Mouse (Mus musculus): ENCODE data around the gene Sptb.
A peak's percentile ranks its signal among the peaks of the same experiment; 100 is the strongest.

Gene Sptb

GRCm38 (mm10) chr12:76604546-76604945 lies 105.8 kb downstream of the Sptb start:
- DNase-seq, result no peak

GRCm38 (mm10) chr12:76603779-76604178 lies 106.6 kb downstream of the Sptb start:
- DNase-seq, result no peak

GRCm38 (mm10) chr12:76598196-76598928 lies 112.0 kb downstream of the Sptb start:
- DNase-seq, result peak; percentile 70

GRCm38 (mm10) chr12:76597577-76598100 lies 112.7 kb downstream of the Sptb start:
- DNase-seq, result peak; percentile 68

- peak; percentile 82 for DNase-seq
Observed at GRCm38 (mm10) chr12:76596292-76597023, 113.9 kb downstream of the Sptb start.

- no peak for DNase-seq
Observed at GRCm38 (mm10) chr12:76595830-76596229, 114.5 kb downstream of the Sptb start.

GRCm38 (mm10) chr12:76594556-76594955 lies 115.8 kb downstream of the Sptb start:
- DNase-seq, result no peak

GRCm38 (mm10) chr12:76593839-76594322 lies 116.5 kb downstream of the Sptb start:
- DNase-seq, result peak; percentile 80

- no peak for DNase-seq
Observed at GRCm38 (mm10) chr12:76593254-76593653, 117.1 kb downstream of the Sptb start.

GRCm38 (mm10) chr12:76592213-76592612 lies 118.1 kb downstream of the Sptb start:
- DNase-seq, result peak; percentile 48

GRCm38 (mm10) chr12:76591037-76591436 lies 119.3 kb downstream of the Sptb start:
- no peak for DNase-seq

- DNase-seq, result peak; percentile 53
Observed at GRCm38 (mm10) chr12:76589531-76589930, 120.8 kb downstream of the Sptb start.

GRCm38 (mm10) chr12:76587357-76587756 lies 123.0 kb downstream of the Sptb start:
- no peak for DNase-seq

- DNase-seq, result no peak
Observed at GRCm38 (mm10) chr12:76585028-76585427, 125.3 kb downstream of the Sptb start.

GRCm38 (mm10) chr12:76583454-76583853 lies 126.9 kb downstream of the Sptb start:
- no peak for DNase-seq

GRCm38 (mm10) chr12:76582841-76583240 lies 127.5 kb downstream of the Sptb start:
- DNase-seq, result peak; percentile 75

GRCm38 (mm10) chr12:76582139-76582538 lies 128.2 kb downstream of the Sptb start:
- peak; percentile 45 for DNase-seq

GRCm38 (mm10) chr12:76579806-76580205 lies 130.5 kb downstream of the Sptb start:
- no peak for DNase-seq

- peak; percentile 40 for DNase-seq
Observed at GRCm38 (mm10) chr12:76578465-76578864, 131.9 kb downstream of the Sptb start.

- no peak for DNase-seq
Observed at GRCm38 (mm10) chr12:76577858-76578257, 132.5 kb downstream of the Sptb start.

- DNase-seq, result no peak
Observed at GRCm38 (mm10) chr12:76576806-76577205, 133.5 kb downstream of the Sptb start.

GRCm38 (mm10) chr12:76576061-76576460 lies 134.3 kb downstream of the Sptb start:
- no peak for DNase-seq

GRCm38 (mm10) chr12:76574815-76575214 lies 135.5 kb downstream of the Sptb start:
- DNase-seq, result no peak

- DNase-seq, result peak; percentile 60
Observed at GRCm38 (mm10) chr12:76573381-76573780, 137.0 kb downstream of the Sptb start.
